Mouse (Mus musculus) gonadal fat pad, adult 2 months (tissue): ENCODE measurements around the gene Pou3f1. TPM values are rescaled to one million over a fixed set of nuclear protein-coding genes. Genes with fewer than 3 reads are reported as not detected.

ENCODE experiments used
- DNase-seq: peaks from one replicate; pipeline ENCODE4 v3.0.0-alpha.2; 2012; ENCODE audit warnings: low read depth
- polyA plus RNA-seq: library from polyadenylated mRNA; depleted of rRNA; stranded (reverse); fragments of >200 nt; gene quantifications from 2 replicates; pipeline ENCODE4 v1.2.3, GENCODE M21; 2012; rRNA removed

The Pou3f1 gene
- 4.4 and 9.5 TPM in 2 replicates for polyA plus RNA-seq

GRCm38 (mm10) chr4:124656518-124656853 lies at the start of gene Pou3f1:
Gene Pou3f1 (plus strand): TSS chr4:124656807.
- DNase-seq = no peak

GRCm38 (mm10) chr4:124607166-124607565 lies 49.4 kb upstream of the Pou3f1 start:
- no peak for DNase-seq

- DNase-seq = no peak
These were observed 46.5 kb upstream of the Pou3f1 start for GRCm38 (mm10) chr4:124610066-124610465.

- no peak for DNase-seq
These were observed 45.9 kb upstream of the Pou3f1 start, which contains the start of gene 3100002H09Rik for GRCm38 (mm10) chr4:124610703-124611102. Gene 3100002H09Rik (minus strand): TSS chr4:124610803.

- no peak for DNase-seq
These were observed 44.8 kb upstream of the Pou3f1 start for GRCm38 (mm10) chr4:124611768-124612167.

GRCm38 (mm10) chr4:124614189-124614588 lies 42.4 kb upstream of the Pou3f1 start:
- DNase-seq = no peak

GRCm38 (mm10) chr4:124615406-124615960 lies 41.1 kb upstream of the Pou3f1 start:
- no peak for DNase-seq

- no peak for DNase-seq
These were observed 40.6 kb upstream of the Pou3f1 start for GRCm38 (mm10) chr4:124615986-124616385.

GRCm38 (mm10) chr4:124616636-124617035 lies 40.0 kb upstream of the Pou3f1 start:
- no peak for DNase-seq

- DNase-seq = no peak
These were observed 38.0 kb upstream of the Pou3f1 start for GRCm38 (mm10) chr4:124618599-124618998.

- DNase-seq = no peak
These were observed 35.2 kb upstream of the Pou3f1 start for GRCm38 (mm10) chr4:124621406-124621805.

- no peak for DNase-seq
These were observed 34.0 kb upstream of the Pou3f1 start for GRCm38 (mm10) chr4:124622566-124622965.

- no peak for DNase-seq
These were observed 32.5 kb upstream of the Pou3f1 start for GRCm38 (mm10) chr4:124624111-124624581.

- DNase-seq = peak; percentile 72
These were observed 29.8 kb upstream of the Pou3f1 start for GRCm38 (mm10) chr4:124626836-124627235.

- no peak for DNase-seq
These were observed 25.2 kb upstream of the Pou3f1 start for GRCm38 (mm10) chr4:124631456-124631855.

GRCm38 (mm10) chr4:124632856-124633255 lies 23.8 kb upstream of the Pou3f1 start:
- no peak for DNase-seq

GRCm38 (mm10) chr4:124633281-124633680 lies 23.3 kb upstream of the Pou3f1 start:
- no peak for DNase-seq

- DNase-seq = no peak
These were observed 16.9 kb upstream of the Pou3f1 start for GRCm38 (mm10) chr4:124639715-124640114.

GRCm38 (mm10) chr4:124643859-124644258 lies 12.7 kb upstream of the Pou3f1 start:
- no peak for DNase-seq

- no peak for DNase-seq
These were observed 11.6 kb upstream of the Pou3f1 start for GRCm38 (mm10) chr4:124644974-124645433.

- DNase-seq = no peak
These were observed 10.0 kb upstream of the Pou3f1 start for GRCm38 (mm10) chr4:124646591-124646990.

GRCm38 (mm10) chr4:124647909-124648308 lies 8.7 kb upstream of the Pou3f1 start:
- DNase-seq = no peak

- DNase-seq = no peak
These were observed 3.7 kb upstream of the Pou3f1 start for GRCm38 (mm10) chr4:124652886-124653285.
